8 mouse cellular contexts compared by ENCODE assay signal in genomic region chr14:28505051-28505585, GRCm38 (mm10). TPM values are rescaled to one million over a fixed set of nuclear protein-coding genes. Genes with fewer than 3 reads are reported as not detected.
DNase-seq lines count a peak whose midpoint lies in the region; ATAC-seq and TF ChIP-seq lines count a peak whose summit lies in the region.

No protein-coding gene starts in this region.

- peaks cover 6% of the 10 kb centered on the region; the same call in 1 of the 2 replicates for H3K4me1 ChIP-seq in intestine, embryonic 14.5 days (replicated peaks; ENCODE audit: control insufficient read depth, insufficient read depth, low read length)
- no peaks in the 10 kb centered on the region for H3K4me1 ChIP-seq in liver, adult 2 months (ENCODE audit: control insufficient read depth, insufficient read depth, low read length)
- H3K4me1 ChIP-seq in olfactory bulb, adult 2 months (ENCODE audit: control insufficient read depth, insufficient read depth, low read length) = peaks cover 15% of the 10 kb centered on the region

- under 1% methylated on average over 22 of the region's 22 CpGs for WGBS in intestine, embryonic 14.5 days
- 1% methylated on average over 22 of the region's 22 CpGs for WGBS in liver, adult 2 months
- WGBS in olfactory bulb, adult 2 months = under 1% methylated on average over 22 of the region's 22 CpGs

- 0 out of 2 replicates have a peak, but pooled peaks have one; percentile 6 for TF ChIP-seq CTCF in liver, adult 2 months (IDR thresholded peaks at IDR 0.05; ENCODE audit: low read depth, low read length)
- TF ChIP-seq CTCF in olfactory bulb, adult 2 months (IDR thresholded peaks at IDR 0.05; ENCODE audit: insufficient read depth, low read depth, low read length) = no peak

- no peak for TF ChIP-seq POLR2A in liver, adult 2 months (IDR thresholded peaks at IDR 0.05; ENCODE audit: extremely low read depth, insufficient read depth, low read length)
- no peak for TF ChIP-seq POLR2A in olfactory bulb, adult 2 months (IDR thresholded peaks at IDR 0.05; ENCODE audit: insufficient read depth, low read depth, low read length)

- peak overlapping the region; percentile 82 for H3K4me3 ChIP-seq in intestine, embryonic 14.5 days (ENCODE audit: low read depth, low read length)
- H3K4me3 ChIP-seq in liver, adult 2 months (ENCODE audit: insufficient read depth, low read depth, low read length) = peak overlapping the region; percentile 43
- peak overlapping the region; percentile 53 for H3K4me3 ChIP-seq in olfactory bulb, adult 2 months (ENCODE audit: insufficient read depth, low read depth, low read length)

- ATAC-seq in cerebellum, adult (ENCODE audit: insufficient number of reproducible peaks, low FRiP score, low TSS enrichment) = no peak
- ATAC-seq in intestine, embryonic 14.5 days (replicated peaks; ENCODE audit: low FRiP score, low TSS enrichment, low read depth) = peak; percentile 33; the same call in 1 of the 2 replicates

- peaks cover 23% of the 10 kb centered on the region for H3K27me3 ChIP-seq in intestine, embryonic 14.5 days (replicated peaks; ENCODE audit: control insufficient read depth, insufficient read depth, low read length)
- H3K27me3 ChIP-seq in liver, adult 2 months (ENCODE audit: control insufficient read depth, insufficient read depth, low read length) = 0 out of 2 replicates have a peak, but pooled peaks cover 4% of the 10 kb centered on the region

- H3K4me2 ChIP-seq in intestine, embryonic 14.5 days (ENCODE audit: low read length) = peak overlapping the region; percentile 64

- peak overlapping the region; percentile 98 for H3K27ac ChIP-seq in intestine, embryonic 14.5 days (ENCODE audit: low read depth)
- no peak overlapping the region for H3K27ac ChIP-seq in liver, adult 2 months (replicated peaks; ENCODE audit: insufficient read depth, low read depth, low read length)
- H3K27ac ChIP-seq in olfactory bulb, adult 2 months (ENCODE audit: insufficient read depth, low read depth, low read length) = peak overlapping the region; percentile 52

- no peaks in the 10 kb centered on the region for H3K36me3 ChIP-seq in intestine, embryonic 14.5 days (ENCODE audit: control insufficient read depth, insufficient read depth, low read length)
- no peaks in the 10 kb centered on the region for H3K36me3 ChIP-seq in liver, adult 2 months (ENCODE audit: control insufficient read depth, insufficient read depth, low read length)

- DNase-seq in cerebellum, postnatal 25 days = peak; percentile 25 to 29
- DNase-seq in brain, adult 2 months (ENCODE audit: low read depth, low spot score) = peak; percentile 52
- peak; percentile 43 for DNase-seq in gastrocnemius, postnatal 10 days
- DNase-seq in intestine, embryonic 14.5 days (ENCODE audit: low spot score) = peak; percentile 84
- peak; percentile 66 for DNase-seq in liver, adult 2 months (ENCODE audit: extremely low read depth, low read depth, low spot score)
- DNase-seq in spleen, postnatal 4 days (ENCODE audit: low spot score in 2 of 2) = no peak

- peak overlapping the region; percentile 91 for H3K9ac ChIP-seq in intestine, embryonic 14.5 days (ENCODE audit: low read length)
- H3K9ac ChIP-seq in liver, adult 2 months (ENCODE audit: low read depth, low read length) = peak overlapping the region; percentile 52

- H3K79me2 ChIP-seq in liver, adult 2 months (ENCODE audit: control insufficient read depth, insufficient read depth, low read length) = no peaks in the 10 kb centered on the region

- H3K9me3 ChIP-seq in intestine, embryonic 14.5 days (ENCODE audit: control insufficient read depth, low read length) = no peaks in the 10 kb centered on the region

RNA-seq across cellular contexts. Expression of gene Wnt5a, which starts 0.6 kb away (rescaled TPM):
- total RNA-seq in gastrocnemius, postnatal 10 days (2021) = 10 to 100 TPM; 12.8 to 18.8 TPM
- polyA plus RNA-seq in intestine, embryonic 14.5 days (2014; fragmentation: Nextera tagmentation; extraction: Ambion mirVana) = 37.0 and 49.8 TPM in 2 replicates
- 0.40 and 0.46 TPM in 2 replicates for total RNA-seq in liver, adult 2 months (2014; rRNA removed)
- polyA plus RNA-seq in liver, adult 2 months (2012; rRNA removed) = 1.5 and 3.5 TPM in 2 replicates
- polyA plus RNA-seq in olfactory bulb, adult 2 months (2012; ENCODE audit: insufficient read depth, insufficient read length, low replicate concordance, missing spikeins) = not detected in 2 replicates

Comparison
In these comparisons a context has a peak if more than half of its experiments do, and no peak if none do; other contexts are left out.
1. DNase-seq: peak in cerebellum, postnatal 25 days (2 of 2), brain, adult 2 months (single experiment), gastrocnemius, postnatal 10 days (single experiment), intestine, embryonic 14.5 days (single experiment) and liver, adult 2 months (single experiment); none in spleen, postnatal 4 days (0 of 2).
2. Peak in every context shown above with its lines, with median percentiles within 50 percentile points of each other: H3K4me3 ChIP-seq.